In genomic region chr1:146584181-146584580, GRCm38 (mm10) we compare ENCODE assay signal across 11 mouse cellular contexts.
"Had no signal": no experiment of that assay in that cellular context is flagged by ENCODE, and none has a peak within 500 bp of the region (broad histone marks: within the 10 kb centered on the region; RNA-seq: fewer than 3 reads in every experiment).

No protein-coding gene starts in this region.

- H3K27ac ChIP-seq: limb, embryonic 13.5 days; liver, embryonic 14.5 days; midbrain, embryonic 12.5 days; neural tube, embryonic 13.5 days had no signal

- H3K4me3 ChIP-seq: limb, embryonic 13.5 days; midbrain, embryonic 12.5 days; neural tube, embryonic 13.5 days had no signal

- DNase-seq: kidney, postnatal 14 days; left cerebral cortex, postnatal 4 days; lung, adult 18-20 months; retina, postnatal 1 day; right cerebral cortex, postnatal 4 days; spleen, adult 18-20 months; thymus, postnatal 36 days had no signal
